Mouse (Mus musculus) bone marrow, adult 2 months (tissue): ENCODE data around the gene Rcc1l. TPM values are rescaled to one million over a fixed set of nuclear protein-coding genes. Genes with fewer than 3 reads are reported as not detected.

Source experiments
- H3K27ac ChIP-seq: fragments of 200-500 bp; 2 replicates; pipeline ENCODE4 v1.5.1; 2012; ENCODE audit warnings: low read depth, mild to moderate bottlenecking, control low read depth, inconsistent platforms, low read length; ENCODE audit not compliant: control insufficient read depth, poor library complexity, insufficient read depth
- H3K4me1 ChIP-seq: fragments of 200-500 bp; 2 replicates; pipeline ENCODE4 v1.6.1; 2011; ENCODE audit warnings: low read length; ENCODE audit not compliant: control insufficient read depth, insufficient read depth
- H3K4me3 ChIP-seq: fragments of 200-500 bp; replicated peaks from 2 replicates; pipeline ENCODE3; 2011; ENCODE audit warnings: mild to moderate bottlenecking, low read depth, low read length, control low read depth; ENCODE audit not compliant: control insufficient read depth
- CTCF ChIP-seq: fragments of 200-500 bp; IDR thresholded peaks from 2 replicates; pipeline ENCODE4 v1.5.1; 2011; ENCODE audit warnings: low read length, control low read depth; ENCODE audit not compliant: control insufficient read depth, insufficient read depth
- POLR2A ChIP-seq: fragments of 200-500 bp; IDR thresholded peaks from 2 replicates; pipeline ENCODE4 v1.6.1; 2011; ENCODE audit warnings: low read depth, mild to moderate bottlenecking, control low read depth, low read length, borderline replicate concordance; ENCODE audit not compliant: control insufficient read depth
- WGBS: fragments of 180-500 bp; shearing (Covaris S2); methylation state at CpG from one replicate; pipeline ENCODE4 v1.1.7; 2018; 5-methylcytosine and 5-hydroxymethylcytosine counted together
- polyA plus RNA-seq: library from polyadenylated mRNA; stranded (reverse); fragments of >200 nt; gene quantifications from 2 replicates; pipeline ENCODE4 v1.2.4, GENCODE M21; 2011; ENCODE audit warnings: low replicate concordance; ENCODE audit not compliant: missing spikeins, insufficient read depth, insufficient read length

Rcc1l gene
- polyA plus RNA-seq, 1 experiment: 12.5 TPM

DNA sequence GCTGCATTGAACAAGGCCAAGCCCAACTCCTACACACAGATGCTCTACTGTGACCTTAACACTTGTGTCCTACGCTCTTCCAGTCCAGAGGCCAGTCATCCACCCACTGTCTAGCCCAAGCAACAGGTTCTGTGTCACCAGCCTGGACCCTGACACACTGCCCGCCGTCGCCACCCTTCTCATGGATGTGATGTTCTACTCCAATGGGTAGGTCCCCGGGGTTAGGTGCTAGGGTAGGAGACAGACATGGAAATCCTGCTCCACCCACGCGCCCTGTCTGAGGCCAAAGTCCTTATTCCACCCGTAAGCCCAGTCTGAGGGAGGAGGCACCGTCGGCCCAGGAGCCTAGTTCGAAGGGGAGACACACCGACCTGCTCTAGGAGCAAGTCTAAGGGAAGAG is 40.6 kb downstream of the Rcc1l start:
- Histone ChIP-seq H3K4me3 (no peak overlapping the region), H3K4me1 (no peaks in the 10 kb centered on the region), H3K27ac (no peak overlapping the region)
- WGBS: 86% methylated on average over 12 of the region's 12 CpGs
- no peak for TF ChIP-seq POLR2A
- no peak for TF ChIP-seq CTCF

DNA sequence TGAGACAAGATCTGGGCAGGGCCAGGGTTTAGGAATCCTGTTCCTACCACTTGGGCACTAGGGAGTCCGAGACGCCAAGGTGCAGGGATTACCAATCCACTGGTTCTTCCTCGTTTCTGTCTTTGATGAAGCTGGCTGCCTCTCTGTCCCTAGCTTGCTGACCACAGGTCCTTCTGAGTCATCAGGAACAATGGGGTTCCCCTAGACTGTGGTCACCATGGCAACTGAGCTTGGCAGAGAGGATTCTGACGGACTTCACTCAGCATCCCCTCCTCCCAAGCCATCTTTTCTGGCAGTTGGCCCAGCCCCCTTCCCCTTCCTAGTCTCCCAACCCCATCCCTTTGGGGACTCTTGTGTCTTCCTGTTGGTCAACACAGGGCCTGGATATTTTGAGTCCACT is 45.0 kb downstream of the Rcc1l start:
- Histone ChIP-seq H3K27ac (no peak overlapping the region), H3K4me1 (no peaks in the 10 kb centered on the region), H3K4me3 (no peak overlapping the region)
- 52% methylated on average over 4 of the region's 4 CpGs for WGBS
- TF ChIP-seq CTCF: no peak
- TF ChIP-seq POLR2A: no peak

DNA sequence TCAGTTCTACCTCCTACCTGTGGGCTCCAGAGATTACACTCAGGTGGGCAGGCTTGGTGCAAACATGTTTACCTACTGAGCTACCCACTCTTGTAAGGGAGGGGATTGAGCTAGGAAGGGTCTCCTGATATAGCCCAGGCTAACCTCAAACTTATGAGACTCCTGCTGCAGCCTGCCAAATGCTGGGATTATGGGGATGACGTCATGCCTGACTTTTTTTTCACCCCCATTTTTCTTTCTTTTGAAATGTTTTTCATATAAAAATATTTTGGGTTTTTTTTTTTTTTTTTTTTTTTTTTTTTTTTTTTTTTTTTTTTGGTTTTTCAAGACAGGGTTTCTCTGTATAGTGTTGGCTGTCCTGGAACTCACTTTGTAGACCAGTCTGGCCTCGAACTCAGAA is 50.3 kb downstream of the Rcc1l start:
- TF ChIP-seq CTCF (no peak), POLR2A (no peak)
- 73% methylated on average over 2 of the region's 2 CpGs for WGBS
- Histone ChIP-seq H3K4me1 (no peaks in the 10 kb centered on the region; the same call in 1 of the 2 replicates), H3K27ac (no peak overlapping the region), H3K4me3 (no peak overlapping the region)

DNA sequence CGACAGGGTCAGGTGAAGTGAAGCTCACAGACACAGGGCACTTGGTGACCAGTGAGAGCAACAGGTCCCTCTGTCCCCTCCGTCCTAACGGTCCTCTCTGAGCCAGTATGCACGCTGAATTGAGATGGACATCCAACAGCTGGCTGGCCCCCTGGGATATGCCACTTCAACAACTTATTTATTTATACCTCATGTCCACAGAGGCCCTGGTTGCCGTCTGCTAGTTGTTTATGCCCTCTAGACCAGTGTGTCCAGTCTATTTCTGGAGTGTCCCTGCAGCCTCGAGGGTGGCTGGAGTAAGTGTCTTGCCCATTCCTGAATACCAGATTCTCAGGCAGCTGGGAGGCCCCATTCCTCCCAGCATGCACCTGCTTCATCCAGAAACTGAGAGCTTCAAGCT is 52.7 kb downstream of the Rcc1l start:
- TF ChIP-seq CTCF: no peak
- no peak for TF ChIP-seq POLR2A
- 73% methylated on average over 6 of the region's 6 CpGs for WGBS
- no peaks in the 10 kb centered on the region; the same call in 1 of the 2 replicates for H3K4me1 ChIP-seq
- no peak overlapping the region for H3K27ac ChIP-seq
- H3K4me3 ChIP-seq: no peak overlapping the region

DNA sequence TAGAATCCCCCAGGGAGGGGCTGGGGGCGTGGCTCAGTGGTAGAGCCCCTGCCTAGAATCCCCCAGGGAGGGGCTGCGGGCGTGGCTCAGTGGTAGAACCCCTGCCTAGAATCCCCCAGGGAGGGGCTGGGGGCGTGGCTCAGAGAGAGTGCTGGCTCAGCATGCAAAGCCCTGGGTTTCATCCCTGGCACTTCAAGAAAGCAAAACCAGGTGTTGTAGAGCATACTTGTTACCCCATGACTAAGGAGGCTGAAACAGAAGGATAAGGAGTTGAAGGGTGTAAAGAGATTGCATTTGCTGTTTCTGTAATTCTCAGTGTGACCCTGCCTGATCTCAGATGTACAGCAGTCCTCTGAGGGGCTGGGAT is 54.7 kb downstream of the Rcc1l start:
- H3K4me3 ChIP-seq: no peak overlapping the region
- H3K27ac ChIP-seq: no peak overlapping the region
- no peaks in the 10 kb centered on the region; the same call in 1 of the 2 replicates for H3K4me1 ChIP-seq
- TF ChIP-seq CTCF (no peak), POLR2A (no peak)
- 67% methylated on average over 4 of the region's 4 CpGs for WGBS

DNA sequence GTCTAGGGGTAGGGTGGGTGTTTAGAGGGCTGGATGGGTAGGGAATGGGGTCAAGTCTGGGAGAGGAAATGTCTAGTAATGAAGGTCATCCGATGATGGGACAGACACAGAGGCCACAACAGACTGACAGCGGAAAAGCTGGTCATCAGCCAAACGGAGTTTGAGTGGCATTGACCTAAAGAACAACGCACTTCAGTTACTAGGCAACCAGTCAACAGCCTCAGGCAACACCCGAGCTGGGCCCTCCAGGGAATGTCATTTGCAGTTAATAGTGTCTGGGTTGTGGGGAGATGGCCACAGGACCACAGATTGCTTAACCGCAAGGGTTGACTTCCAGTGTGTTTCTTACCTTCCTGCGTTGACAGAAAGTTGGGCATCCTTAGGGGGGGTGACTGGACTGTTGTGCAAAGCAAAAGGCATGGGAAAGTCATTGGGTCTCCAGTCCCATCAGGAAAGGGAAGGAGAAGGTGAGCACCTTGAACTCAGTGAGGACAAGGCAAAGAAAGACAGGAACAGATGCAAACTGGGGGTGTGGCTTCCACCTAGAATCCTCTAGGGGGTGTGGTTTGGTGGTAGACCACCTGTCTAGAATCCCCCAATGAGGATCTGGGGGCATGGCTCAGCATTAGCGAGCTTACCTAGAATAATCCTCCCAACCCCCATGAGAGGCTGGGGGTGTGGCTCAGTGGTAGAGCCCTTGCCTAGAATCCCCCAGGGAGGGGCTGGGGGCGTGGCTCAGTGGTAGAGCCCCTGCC is 55.3 kb downstream of the Rcc1l start:
- no peak for TF ChIP-seq POLR2A
- TF ChIP-seq CTCF: no peak
- Histone ChIP-seq H3K4me3 (no peak overlapping the region), H3K27ac (no peak overlapping the region), H3K4me1 (no peaks in the 10 kb centered on the region; the same call in 1 of the 2 replicates)
- 60% methylated on average over 9 of the region's 9 CpGs for WGBS

DNA sequence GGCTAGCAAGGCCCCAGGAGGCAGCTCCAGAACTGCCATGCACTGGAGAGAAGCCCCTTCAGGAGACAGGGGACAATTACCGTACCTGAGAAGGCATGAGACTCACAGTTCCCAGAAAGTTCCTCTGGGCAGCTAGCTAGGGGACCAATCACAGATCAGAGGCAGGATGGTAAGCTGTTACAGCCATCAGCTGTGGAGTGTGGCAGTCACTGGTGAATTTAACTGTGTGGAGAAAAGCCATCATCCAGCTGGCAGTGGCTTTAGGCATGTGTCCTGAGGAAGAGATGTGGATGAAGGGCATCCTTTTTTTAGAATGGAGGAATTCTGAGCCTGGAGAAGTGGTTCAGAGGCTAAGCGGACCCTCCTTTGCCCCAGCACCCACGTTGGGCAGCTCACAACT is 56.4 kb downstream of the Rcc1l start:
- Histone ChIP-seq H3K4me1 (peaks cover 1% of the 10 kb centered on the region; the same call in 1 of the 2 replicates), H3K4me3 (no peak overlapping the region), H3K27ac (no peak overlapping the region)
- 84% methylated on average over 3 of the region's 3 CpGs for WGBS
- TF ChIP-seq POLR2A: no peak
- TF ChIP-seq CTCF: no peak

DNA sequence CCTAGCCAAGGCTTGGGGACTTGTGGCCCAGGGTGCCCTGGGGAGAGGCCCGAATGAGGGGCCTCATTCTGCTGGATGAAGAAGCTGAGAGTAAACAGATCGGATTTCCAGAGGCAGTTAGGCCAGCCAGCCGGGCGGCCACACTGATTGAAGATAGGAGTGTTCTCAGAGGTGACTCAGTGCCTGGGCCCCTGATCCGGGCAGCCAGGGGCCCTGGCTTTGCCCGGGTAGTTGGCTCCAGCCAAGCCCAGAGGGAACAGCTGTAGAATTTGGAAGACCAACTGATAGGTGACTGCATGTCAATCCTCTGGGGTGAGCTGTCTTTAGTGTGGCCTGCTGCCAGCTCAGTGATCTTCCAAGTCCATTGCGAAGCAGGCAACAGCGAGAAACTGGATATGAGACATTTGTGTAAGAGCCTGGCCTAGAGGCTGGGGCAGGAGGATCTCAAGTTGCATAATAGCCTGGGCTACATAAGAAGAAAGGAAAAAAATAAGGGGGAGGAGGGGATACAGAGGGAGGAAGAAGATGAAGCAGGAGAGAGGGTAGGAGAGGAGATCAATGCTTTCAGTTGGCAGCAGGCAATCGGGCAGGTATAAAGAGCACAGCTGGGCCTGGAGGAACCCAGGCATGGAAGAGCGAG is 57.0 kb downstream of the Rcc1l start:
- TF ChIP-seq CTCF (no peak), POLR2A (no peak)
- H3K4me3 ChIP-seq: no peak overlapping the region
- peaks cover 4% of the 10 kb centered on the region; the same call in 1 of the 2 replicates for H3K4me1 ChIP-seq
- 76% methylated on average over 10 of the region's 10 CpGs for WGBS
- H3K27ac ChIP-seq: no peak overlapping the region
